Mouse (Mus musculus): ENCODE data around the gene Glp2r. TPM values are rescaled to one million over a fixed set of nuclear protein-coding genes. Genes with fewer than 3 reads are reported as not detected.

The Glp2r gene
- polyA plus RNA-seq (2014; fragmentation: Nextera tagmentation; extraction: Ambion mirVana): not detected in 2 replicates

GRCm38 (mm10) chr11:67771053-67771452 is at the start of gene Glp2r:
Gene Glp2r (minus strand): TSS chr11:67771153.
- Histone ChIP-seq H3K36me3 (ENCODE audit: control insufficient read depth, insufficient read depth, low read length) (no peaks in the 10 kb centered on the region), H3K27ac (ENCODE audit: low read depth, low read length) (no peak within 1 kb of the TSS), H3K9ac (ENCODE audit: low read depth, low read length) (no peak within 1 kb of the TSS), H3K4me3 (ENCODE audit: low read length) (no peak within 1 kb of the TSS), H3K9me3 (ENCODE audit: control insufficient read depth, low read length) (no peaks in the 10 kb centered on the region), H3K4me2 (replicated peaks; ENCODE audit: low read depth, low read length) (no peak within 1 kb of the TSS), H3K4me1 (ENCODE audit: control insufficient read depth, insufficient read depth, low read length) (no peaks in the 10 kb centered on the region), H3K27me3 (ENCODE audit: control insufficient read depth, insufficient read depth, low read length) (no peaks in the 10 kb centered on the region)
- 81% methylated on average over 14 of the region's 14 CpGs for WGBS
- ATAC-seq (ENCODE audit: low FRiP score, low TSS enrichment): no peak

GRCm38 (mm10) chr11:67820221-67820620 is 49.3 kb upstream of the Glp2r start:
- Histone ChIP-seq H3K4me2 (replicated peaks; ENCODE audit: low read depth, low read length) (no peak overlapping the region), H3K9me3 (ENCODE audit: control insufficient read depth, low read length) (no peaks in the 10 kb centered on the region), H3K9ac (ENCODE audit: low read depth, low read length) (no peak overlapping the region), H3K4me1 (ENCODE audit: control insufficient read depth, insufficient read depth, low read length) (no peaks in the 10 kb centered on the region), H3K36me3 (ENCODE audit: control insufficient read depth, insufficient read depth, low read length) (no peaks in the 10 kb centered on the region), H3K27me3 (ENCODE audit: control insufficient read depth, insufficient read depth, low read length) (no peaks in the 10 kb centered on the region), H3K27ac (ENCODE audit: low read depth, low read length) (no peak overlapping the region), H3K4me3 (ENCODE audit: low read length) (no peak overlapping the region)
- no peak for ATAC-seq (ENCODE audit: low FRiP score, low TSS enrichment)
- WGBS: 15% methylated on average over 4 of the region's 4 CpGs

- Histone ChIP-seq H3K36me3 (ENCODE audit: control insufficient read depth, insufficient read depth, low read length) (no peaks in the 10 kb centered on the region), H3K9me3 (ENCODE audit: control insufficient read depth, low read length) (no peaks in the 10 kb centered on the region), H3K4me1 (ENCODE audit: control insufficient read depth, insufficient read depth, low read length) (no peaks in the 10 kb centered on the region), H3K4me3 (ENCODE audit: low read length) (no peak overlapping the region), H3K27ac (ENCODE audit: low read depth, low read length) (no peak overlapping the region), H3K27me3 (ENCODE audit: control insufficient read depth, insufficient read depth, low read length) (no peaks in the 10 kb centered on the region), H3K4me2 (replicated peaks; ENCODE audit: low read depth, low read length) (peak overlapping the region; percentile 24; the same call in 1 of the 2 replicates), H3K9ac (ENCODE audit: low read depth, low read length) (no peak overlapping the region)
- no peak for ATAC-seq (ENCODE audit: low FRiP score, low TSS enrichment)
- WGBS: 15% methylated on average over 5 of the region's 5 CpGs
Measured at GRCm38 (mm10) chr11:67819604-67820003, 48.7 kb upstream of the Glp2r start.

GRCm38 (mm10) chr11:67811535-67811934 is 40.6 kb upstream of the Glp2r start:
- Histone ChIP-seq H3K27me3 (ENCODE audit: control insufficient read depth, insufficient read depth, low read length) (no peaks in the 10 kb centered on the region), H3K4me3 (ENCODE audit: low read length) (no peak overlapping the region), H3K9me3 (ENCODE audit: control insufficient read depth, low read length) (no peaks in the 10 kb centered on the region), H3K4me1 (ENCODE audit: control insufficient read depth, insufficient read depth, low read length) (no peaks in the 10 kb centered on the region), H3K4me2 (replicated peaks; ENCODE audit: low read depth, low read length) (no peak overlapping the region), H3K36me3 (ENCODE audit: control insufficient read depth, insufficient read depth, low read length) (no peaks in the 10 kb centered on the region), H3K27ac (ENCODE audit: low read depth, low read length) (no peak overlapping the region), H3K9ac (ENCODE audit: low read depth, low read length) (no peak overlapping the region)
- ATAC-seq (ENCODE audit: low FRiP score, low TSS enrichment): no peak
- 79% methylated on average over 6 of the region's 6 CpGs for WGBS

GRCm38 (mm10) chr11:67808051-67808450 is 37.1 kb upstream of the Glp2r start:
- no peaks in the 10 kb centered on the region for H3K4me1 ChIP-seq (ENCODE audit: control insufficient read depth, insufficient read depth, low read length)
- no peaks in the 10 kb centered on the region for H3K27me3 ChIP-seq (ENCODE audit: control insufficient read depth, insufficient read depth, low read length)
- H3K36me3 ChIP-seq (ENCODE audit: control insufficient read depth, insufficient read depth, low read length): no peaks in the 10 kb centered on the region
- ATAC-seq (ENCODE audit: low FRiP score, low TSS enrichment): no peak
- H3K4me3 ChIP-seq (ENCODE audit: low read length): no peak overlapping the region
- no peaks in the 10 kb centered on the region for H3K9me3 ChIP-seq (ENCODE audit: control insufficient read depth, low read length)
- WGBS: 85% methylated on average over 5 of the region's 5 CpGs
- no peak overlapping the region for H3K27ac ChIP-seq (ENCODE audit: low read depth, low read length)
- no peak overlapping the region for H3K4me2 ChIP-seq (replicated peaks; ENCODE audit: low read depth, low read length)
- H3K9ac ChIP-seq (ENCODE audit: low read depth, low read length): no peak overlapping the region

GRCm38 (mm10) chr11:67806832-67807597 is 36.1 kb upstream of the Glp2r start:
- no peak for ATAC-seq (ENCODE audit: low FRiP score, low TSS enrichment)
- Histone ChIP-seq H3K9me3 (ENCODE audit: control insufficient read depth, low read length) (no peaks in the 10 kb centered on the region), H3K9ac (ENCODE audit: low read depth, low read length) (no peak overlapping the region), H3K4me3 (ENCODE audit: low read length) (no peak overlapping the region), H3K27ac (ENCODE audit: low read depth, low read length) (no peak overlapping the region), H3K4me2 (replicated peaks; ENCODE audit: low read depth, low read length) (no peak overlapping the region), H3K36me3 (ENCODE audit: control insufficient read depth, insufficient read depth, low read length) (no peaks in the 10 kb centered on the region), H3K4me1 (ENCODE audit: control insufficient read depth, insufficient read depth, low read length) (no peaks in the 10 kb centered on the region), H3K27me3 (ENCODE audit: control insufficient read depth, insufficient read depth, low read length) (no peaks in the 10 kb centered on the region)
- 81% methylated on average over 11 of the region's 11 CpGs for WGBS

GRCm38 (mm10) chr11:67805538-67805937 is 34.6 kb upstream of the Glp2r start:
- H3K4me1 ChIP-seq (ENCODE audit: control insufficient read depth, insufficient read depth, low read length): no peaks in the 10 kb centered on the region
- no peak overlapping the region for H3K27ac ChIP-seq (ENCODE audit: low read depth, low read length)
- H3K4me3 ChIP-seq (ENCODE audit: low read length): no peak overlapping the region
- H3K9me3 ChIP-seq (ENCODE audit: control insufficient read depth, low read length): no peaks in the 10 kb centered on the region
- ATAC-seq (ENCODE audit: low FRiP score, low TSS enrichment): no peak
- H3K27me3 ChIP-seq (ENCODE audit: control insufficient read depth, insufficient read depth, low read length): no peaks in the 10 kb centered on the region
- no peak overlapping the region for H3K4me2 ChIP-seq (replicated peaks; ENCODE audit: low read depth, low read length)
- H3K9ac ChIP-seq (ENCODE audit: low read depth, low read length): no peak overlapping the region
- 90% methylated on average over 1 of the region's 1 CpGs for WGBS
- no peaks in the 10 kb centered on the region for H3K36me3 ChIP-seq (ENCODE audit: control insufficient read depth, insufficient read depth, low read length)

GRCm38 (mm10) chr11:67801169-67801568 is 30.2 kb upstream of the Glp2r start:
- ATAC-seq (ENCODE audit: low FRiP score, low TSS enrichment): no peak
- H3K9ac ChIP-seq (ENCODE audit: low read depth, low read length): no peak overlapping the region
- no peaks in the 10 kb centered on the region for H3K36me3 ChIP-seq (ENCODE audit: control insufficient read depth, insufficient read depth, low read length)
- H3K4me1 ChIP-seq (ENCODE audit: control insufficient read depth, insufficient read depth, low read length): no peaks in the 10 kb centered on the region
- WGBS: 38% methylated on average over 8 of the region's 8 CpGs
- H3K27ac ChIP-seq (ENCODE audit: low read depth, low read length): no peak overlapping the region
- H3K4me2 ChIP-seq (replicated peaks; ENCODE audit: low read depth, low read length): no peak overlapping the region
- no peaks in the 10 kb centered on the region for H3K9me3 ChIP-seq (ENCODE audit: control insufficient read depth, low read length)
- H3K4me3 ChIP-seq (ENCODE audit: low read length): no peak overlapping the region
- H3K27me3 ChIP-seq (ENCODE audit: control insufficient read depth, insufficient read depth, low read length): no peaks in the 10 kb centered on the region

- Histone ChIP-seq H3K4me2 (replicated peaks; ENCODE audit: low read depth, low read length) (no peak overlapping the region), H3K9ac (ENCODE audit: low read depth, low read length) (no peak overlapping the region), H3K27me3 (ENCODE audit: control insufficient read depth, insufficient read depth, low read length) (no peaks in the 10 kb centered on the region), H3K4me1 (ENCODE audit: control insufficient read depth, insufficient read depth, low read length) (no peaks in the 10 kb centered on the region), H3K27ac (ENCODE audit: low read depth, low read length) (no peak overlapping the region), H3K9me3 (ENCODE audit: control insufficient read depth, low read length) (no peaks in the 10 kb centered on the region), H3K4me3 (ENCODE audit: low read length) (no peak overlapping the region), H3K36me3 (ENCODE audit: control insufficient read depth, insufficient read depth, low read length) (no peaks in the 10 kb centered on the region)
- ATAC-seq (ENCODE audit: low FRiP score, low TSS enrichment): no peak
Measured at GRCm38 (mm10) chr11:67800130-67800723, 29.3 kb upstream of the Glp2r start.

Data from kidney, embryonic 14.5 days (tissue).